Mouse (Mus musculus) C2C12 (cell line): ENCODE measurements around the gene Tbcd.

Experiments used
- CEBPB ChIP-seq: IDR thresholded peaks from one replicate; pipeline ENCODE4 v1.6.1; 2011; ENCODE audit warnings: low read depth, mild to moderate bottlenecking, control low read depth, moderate library complexity
- CTCF ChIP-seq: IDR thresholded peaks from one replicate; pipeline ENCODE4 v1.5.1; 2011; ENCODE audit not compliant: control insufficient read depth, insufficient read depth, insufficient read length
- USF1 ChIP-seq: IDR thresholded peaks from one replicate; pipeline ENCODE4 v1.6.1; 2011; ENCODE audit warnings: low read depth, mild to moderate bottlenecking, control low read depth, moderate library complexity

GRCm38 (mm10) chr11:121616501-121616900, 164.8 kb downstream of the Tbcd start:
- TF ChIP-seq USF1 (no peak), CTCF (no peak), CEBPB (no peak)
